Mouse (Mus musculus) embryo, embryonic 10 days (tissue): ENCODE data around the gene Arsb.

Experiments used
- DNase-seq: peaks from one replicate; pipeline ENCODE4 v3.0.0-alpha.2; 2015; ENCODE audit warnings: low spot score

Arsb gene

DNA sequence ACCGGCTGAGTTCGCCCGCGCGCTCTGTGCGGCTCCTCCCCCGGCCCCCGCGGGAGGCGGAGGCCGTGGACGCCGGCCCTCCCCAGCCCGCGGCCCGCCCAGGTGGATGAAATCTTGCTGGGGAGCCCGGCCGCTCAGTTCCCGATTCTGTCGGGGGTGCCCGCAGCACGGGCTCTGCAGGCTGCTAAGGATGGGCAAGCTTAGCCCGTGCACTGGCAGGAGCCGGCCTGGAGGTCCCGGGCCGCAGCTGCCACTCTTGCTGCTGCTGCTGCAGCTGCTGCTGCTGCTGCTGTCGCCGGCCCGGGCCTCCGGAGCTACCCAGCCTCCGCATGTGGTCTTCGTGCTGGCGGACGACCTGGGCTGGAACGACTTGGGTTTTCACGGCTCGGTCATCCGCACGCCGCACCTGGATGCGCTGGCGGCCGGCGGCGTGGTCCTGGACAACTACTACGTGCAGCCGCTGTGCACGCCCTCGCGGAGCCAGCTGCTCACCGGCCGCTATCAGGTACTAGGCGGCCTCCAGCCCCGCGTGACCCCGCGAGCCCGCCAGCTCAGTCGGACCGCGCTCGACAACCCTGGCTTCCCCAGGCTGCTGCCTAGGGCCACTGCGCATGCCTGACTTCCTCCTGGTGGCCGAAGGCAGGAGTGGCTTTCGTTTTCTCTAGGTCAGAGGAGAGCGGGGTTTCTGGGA lies at the start of gene Arsb:
Gene Arsb, plus strand, starts transcription at position 43 of the 691 bp plus-strand sequence.
- peak; percentile 92 for DNase-seq

DNA sequence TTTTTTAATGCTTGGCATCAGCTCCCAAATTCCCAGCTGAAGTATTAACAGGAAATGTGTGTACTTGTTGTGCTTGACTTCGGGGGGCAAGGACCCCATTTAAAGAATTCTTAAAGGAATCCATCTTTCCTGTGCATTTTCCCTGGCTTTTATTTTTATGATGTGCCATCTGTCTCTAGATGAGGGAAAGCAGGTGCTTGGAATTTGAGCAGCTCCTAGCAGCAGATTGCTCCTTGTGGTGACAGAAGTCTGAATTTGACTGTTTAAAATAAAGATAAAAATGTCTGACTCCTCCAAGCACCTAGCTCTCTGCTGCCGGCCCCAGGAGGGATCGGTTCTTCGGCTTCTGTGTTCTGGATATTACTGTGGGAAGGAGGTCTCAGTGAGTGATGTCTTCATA lies 49.5 kb upstream of the Arsb start:
- DNase-seq: no peak

DNA sequence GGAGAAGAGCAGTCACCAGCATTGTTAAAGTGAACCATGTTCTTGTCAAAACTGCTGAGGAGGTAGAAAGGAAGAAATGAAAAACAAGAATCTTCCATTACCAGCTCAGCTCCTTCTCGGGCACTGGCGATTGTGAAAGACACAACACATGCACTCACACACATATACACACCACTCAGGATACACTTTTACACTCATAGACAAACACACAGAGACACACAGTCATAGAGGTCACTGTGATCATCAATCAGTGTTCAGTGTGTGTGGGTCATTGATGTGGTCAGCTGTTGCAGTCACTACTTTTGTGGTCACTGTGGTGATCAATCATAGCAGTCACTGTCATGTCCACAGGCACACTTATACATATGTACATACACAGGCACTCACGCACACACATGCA lies 48.0 kb upstream of the Arsb start:
- DNase-seq: no peak

DNA sequence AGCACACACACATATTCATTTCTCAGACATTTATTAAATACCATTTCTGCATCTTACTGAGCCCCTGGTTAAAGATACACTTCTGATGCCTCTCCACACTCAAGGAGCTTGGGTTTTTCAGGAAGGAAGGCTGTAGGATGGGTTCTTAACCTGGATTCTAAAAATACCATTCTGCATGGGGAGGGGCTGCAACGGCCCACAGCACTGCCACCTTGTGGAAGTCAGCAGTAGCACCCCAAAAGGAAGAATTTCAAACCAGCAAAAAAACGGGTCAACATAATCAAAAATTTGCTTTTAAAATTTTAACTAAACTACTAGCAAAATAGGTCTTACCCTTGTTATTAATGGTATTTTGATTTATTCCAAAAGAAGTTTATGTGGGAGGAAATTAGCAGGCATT lies 47.2 kb upstream of the Arsb start:
- no peak for DNase-seq

DNA sequence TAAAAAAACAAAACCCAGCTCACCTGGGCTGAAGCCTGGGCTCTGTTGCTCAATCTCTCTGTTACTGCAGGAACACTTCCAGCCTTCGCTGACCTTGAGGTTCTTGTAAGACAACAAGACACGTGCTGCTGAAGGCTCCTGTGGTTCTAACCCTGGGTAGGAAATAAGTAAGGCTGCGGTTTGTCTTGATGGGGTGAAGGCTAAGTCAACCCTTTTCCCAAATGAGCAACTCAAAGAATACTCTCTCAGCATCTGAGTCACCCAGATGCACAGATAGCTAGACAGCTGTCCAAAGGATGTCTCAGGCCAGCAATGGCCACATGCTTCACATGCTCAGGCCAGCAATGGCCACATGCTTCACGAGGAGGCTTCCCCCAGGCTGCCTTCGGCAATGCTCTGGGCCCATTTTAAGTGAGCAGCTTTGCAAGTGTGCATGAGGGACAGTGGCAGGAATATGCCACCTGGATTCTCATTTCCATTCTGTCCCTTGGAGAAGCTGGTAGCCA lies 36.2 kb upstream of the Arsb start:
- DNase-seq: no peak

DNA sequence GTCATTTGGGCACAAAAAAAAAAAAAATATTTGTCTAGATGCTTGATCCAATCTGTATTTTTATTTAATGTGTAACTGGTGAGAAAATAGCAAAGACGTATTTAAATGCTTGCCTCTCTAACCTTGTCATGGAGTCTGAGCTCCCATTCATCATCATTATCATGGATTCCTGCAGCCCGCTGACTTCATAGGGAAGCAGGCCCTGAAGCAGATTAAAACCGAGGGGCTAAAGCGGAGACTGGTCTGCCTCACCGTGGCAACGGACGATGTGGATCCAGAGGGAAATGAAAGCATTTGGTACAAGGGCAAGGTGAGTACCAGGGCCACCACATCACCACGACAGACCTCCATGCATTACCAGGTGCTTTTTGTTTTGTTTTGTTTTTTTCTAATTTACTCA lies 27.3 kb upstream of the Arsb start:
- DNase-seq: peak; percentile 29

DNA sequence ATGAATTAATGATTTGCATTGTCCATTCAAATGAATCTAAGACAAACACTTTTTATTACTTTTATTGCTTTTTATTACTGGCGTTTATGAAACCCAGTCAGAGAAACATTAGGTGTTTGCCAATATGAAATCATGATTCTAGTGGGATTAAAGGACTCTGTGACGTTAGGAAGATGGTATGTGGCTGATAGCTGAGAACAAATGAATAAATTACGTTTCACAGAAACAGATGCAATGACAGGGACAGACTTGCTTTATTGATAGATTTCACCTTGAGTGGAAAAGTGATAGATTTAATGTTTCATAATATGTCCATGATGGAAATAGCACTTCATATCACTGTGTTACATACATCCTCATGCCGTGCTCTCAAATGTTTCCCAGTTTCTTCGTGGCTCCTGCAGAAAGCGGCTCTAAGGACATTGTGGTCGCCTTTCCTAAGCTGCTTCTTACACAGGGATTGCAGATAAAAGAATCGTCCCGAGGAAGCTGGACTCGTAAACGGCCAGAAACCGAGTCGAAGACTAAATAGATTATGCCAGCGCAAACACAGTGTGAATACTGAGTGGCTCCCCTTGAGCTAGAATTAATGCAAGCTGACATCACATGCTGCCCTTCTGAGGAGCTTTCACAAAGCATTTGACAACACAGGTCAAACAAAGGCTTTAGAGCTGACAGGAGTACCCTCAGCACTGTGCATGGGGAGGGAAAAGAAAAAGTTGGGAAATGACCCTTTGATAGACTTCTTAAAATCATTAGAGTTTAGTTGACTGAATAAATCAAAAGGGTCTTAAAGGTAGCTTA lies 18.6 kb upstream of the Arsb start:
- peak; percentile 52 for DNase-seq

DNA sequence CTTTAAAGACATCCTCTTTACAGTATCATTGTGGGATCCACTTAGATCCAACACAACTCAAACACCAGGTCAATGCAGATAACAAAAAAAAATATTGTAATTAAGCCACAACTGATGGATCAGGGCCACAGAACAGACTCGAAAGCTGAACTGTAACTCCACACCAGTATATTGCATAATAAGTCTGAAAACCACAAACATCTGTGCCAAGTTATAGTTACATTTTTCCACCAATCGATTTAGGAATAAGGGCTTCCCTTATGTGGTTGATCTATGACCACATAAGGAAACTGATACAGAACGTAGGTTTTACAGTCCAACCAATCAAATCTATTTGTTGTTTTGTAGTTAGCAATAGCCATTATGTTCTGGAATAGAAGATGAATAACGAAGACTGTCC lies 16.3 kb upstream of the Arsb start:
- no peak for DNase-seq

DNA sequence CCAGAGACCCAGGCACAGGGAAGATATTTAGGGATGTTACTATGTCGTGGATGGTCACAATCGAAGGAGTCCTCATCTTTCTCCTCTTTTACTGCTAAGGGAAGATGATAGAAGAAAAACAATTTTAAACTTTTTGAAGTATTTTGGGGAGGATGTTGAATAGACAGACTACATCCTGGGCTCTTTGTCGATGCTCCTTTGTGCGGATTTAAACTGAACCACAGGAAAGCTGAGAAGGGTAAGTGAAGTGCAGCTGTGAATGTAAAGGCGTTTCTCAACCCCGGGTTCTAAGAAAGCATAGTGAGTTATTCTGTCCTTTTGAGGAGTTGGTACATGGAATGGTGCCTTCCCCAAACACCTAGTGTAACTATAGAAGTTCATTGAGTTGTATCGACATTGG lies 14.8 kb upstream of the Arsb start:
- DNase-seq: no peak

DNA sequence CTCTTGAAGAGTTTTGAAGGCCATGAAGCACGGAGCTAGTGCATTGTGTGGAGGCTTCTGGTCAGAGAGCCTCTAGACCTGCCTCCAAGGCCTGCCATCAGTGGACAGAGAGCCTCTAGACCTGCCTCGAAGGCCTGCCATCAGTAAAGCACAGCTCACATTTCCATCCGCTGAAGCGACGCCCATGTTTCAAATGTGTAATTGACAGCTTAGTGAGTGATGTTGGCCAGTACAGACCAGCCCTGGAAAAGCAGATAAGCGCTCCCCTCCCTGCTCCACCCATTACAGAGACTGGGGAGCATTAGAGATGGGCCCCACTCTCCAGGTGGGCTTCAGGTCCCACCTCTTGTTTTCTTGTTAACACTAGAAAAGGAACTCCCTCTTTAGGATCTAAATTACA lies 13.9 kb upstream of the Arsb start:
- DNase-seq: no peak

DNA sequence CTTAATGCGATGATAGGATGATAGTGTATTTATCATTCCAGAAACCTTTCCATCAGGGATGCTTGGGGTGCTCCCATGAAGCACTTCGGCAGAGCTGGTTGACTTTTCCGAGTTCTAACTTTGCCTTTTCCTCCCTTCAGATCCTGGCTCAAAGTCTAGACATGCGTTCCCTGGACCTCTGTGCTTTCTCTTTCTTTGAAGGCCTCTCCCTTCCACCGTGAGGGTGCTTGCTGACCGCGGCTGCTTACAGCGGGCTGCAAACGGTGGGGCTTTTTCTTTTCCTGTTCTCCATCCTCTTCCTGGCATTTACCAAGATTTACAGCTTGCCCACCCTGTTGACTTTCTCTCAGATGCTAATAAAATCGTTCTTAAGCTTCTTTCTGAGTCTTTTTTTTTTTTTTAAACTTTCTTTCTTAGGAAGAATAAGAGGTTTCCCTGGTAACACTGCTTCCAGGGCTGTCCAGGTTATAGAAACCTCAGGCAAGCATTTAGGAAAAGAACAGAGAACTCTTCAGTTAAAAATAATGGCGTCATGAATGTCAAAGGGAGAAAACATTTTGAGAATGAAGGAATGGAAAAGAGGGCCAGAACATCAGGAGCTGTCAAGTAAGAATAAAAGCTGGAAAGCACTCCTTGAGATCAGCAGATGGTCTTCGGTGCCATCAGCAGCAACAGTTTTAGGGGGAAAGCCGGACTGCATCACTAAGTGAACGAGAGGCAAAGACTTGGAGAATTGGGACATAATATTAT lies 13.1 kb upstream of the Arsb start:
- DNase-seq: no peak

DNA sequence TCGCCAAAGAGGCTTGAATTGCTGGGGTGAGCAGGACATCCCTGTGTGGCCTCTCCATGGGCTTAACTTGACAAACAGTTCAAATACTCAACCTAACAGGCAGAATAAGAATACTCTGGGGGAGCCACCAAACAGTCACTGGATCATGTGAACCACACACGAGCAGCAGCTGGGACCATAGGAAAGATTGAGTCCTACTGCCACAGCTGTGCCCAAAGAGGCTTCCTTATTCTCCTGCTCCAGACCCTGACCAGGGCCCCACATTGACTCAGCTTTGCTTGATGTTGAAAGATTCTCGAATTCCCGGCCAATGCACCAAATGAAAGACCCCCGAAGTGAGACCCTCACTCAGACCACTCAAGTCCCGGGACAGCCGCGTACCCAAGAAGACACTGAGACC lies 9.6 kb upstream of the Arsb start:
- DNase-seq: no peak

DNA sequence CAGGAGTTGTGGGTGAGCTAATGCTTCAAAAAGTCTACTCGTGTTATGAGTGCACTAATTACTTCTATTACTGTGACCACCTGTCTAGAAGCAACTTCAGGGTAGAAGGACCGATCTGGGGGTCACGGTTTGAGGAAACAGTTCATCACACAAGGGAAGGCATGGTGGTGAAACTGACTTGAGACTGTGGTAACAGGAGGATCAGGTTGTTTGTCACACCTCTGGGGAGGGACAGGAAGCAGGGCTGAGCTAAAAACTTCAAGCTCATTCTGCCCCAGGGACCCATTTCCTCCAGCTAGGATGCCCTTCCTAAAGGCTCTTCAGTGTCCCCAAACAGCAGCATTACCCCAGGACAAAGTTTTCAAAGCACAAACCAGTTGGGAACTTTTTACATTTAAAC lies 8.6 kb upstream of the Arsb start:
- no peak for DNase-seq

DNA sequence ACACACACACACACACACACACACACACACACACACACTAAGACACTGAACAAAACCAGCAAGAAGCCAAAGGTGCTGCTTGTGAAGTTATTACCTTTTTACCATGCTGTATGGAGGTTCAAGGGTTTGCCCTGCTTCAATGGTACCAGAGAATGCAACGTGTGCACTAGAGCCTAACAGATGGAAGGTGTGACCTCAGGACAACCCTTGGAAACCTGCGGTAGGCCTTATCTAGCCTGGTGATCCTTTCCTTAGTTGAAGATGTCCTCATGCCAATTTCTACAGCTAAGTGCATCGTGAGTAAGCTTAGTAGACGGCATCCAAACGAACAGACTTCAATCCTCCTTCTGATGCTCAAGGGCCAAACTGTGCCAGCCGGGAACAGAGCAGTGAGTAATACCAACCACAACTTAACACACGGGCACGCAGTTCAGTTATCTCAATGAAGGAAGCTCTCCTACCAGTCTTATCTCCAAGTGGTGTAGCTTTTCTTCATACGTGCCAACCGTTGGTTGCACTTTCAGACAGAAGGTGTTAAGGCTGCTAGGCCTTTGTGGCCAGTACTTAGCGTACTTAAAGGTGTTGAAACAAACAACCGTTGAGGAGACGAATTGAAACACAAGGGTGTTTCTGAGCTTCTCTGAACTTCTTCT lies 7.0 kb upstream of the Arsb start:
- DNase-seq: no peak

DNA sequence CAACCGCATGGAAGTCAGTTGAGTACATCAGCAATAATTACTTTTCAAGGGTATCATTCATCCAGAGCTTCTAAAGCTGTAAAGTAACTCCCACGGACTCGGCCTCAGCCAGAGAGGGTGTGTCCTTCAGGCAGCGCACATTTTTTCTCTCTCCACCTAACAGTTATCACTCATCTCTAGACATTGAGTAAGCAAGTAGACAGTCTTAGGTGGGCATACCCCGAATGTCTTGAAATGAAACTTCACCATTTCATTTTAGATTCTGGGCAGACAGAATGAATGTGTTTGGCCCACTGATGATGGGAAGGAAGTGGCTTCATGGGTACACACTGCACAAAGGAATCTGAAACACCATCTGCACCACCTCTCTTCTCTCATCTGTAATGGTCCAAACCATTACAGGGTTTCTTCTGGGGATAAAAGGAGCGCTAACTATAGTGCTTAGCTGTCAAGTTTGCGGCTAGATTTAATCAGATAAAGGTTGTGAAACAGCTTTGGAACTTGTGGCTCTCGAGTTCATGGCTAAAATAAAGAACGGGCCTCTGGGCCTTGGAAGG lies 321 bp upstream of the Arsb start:
- no peak for DNase-seq

DNA sequence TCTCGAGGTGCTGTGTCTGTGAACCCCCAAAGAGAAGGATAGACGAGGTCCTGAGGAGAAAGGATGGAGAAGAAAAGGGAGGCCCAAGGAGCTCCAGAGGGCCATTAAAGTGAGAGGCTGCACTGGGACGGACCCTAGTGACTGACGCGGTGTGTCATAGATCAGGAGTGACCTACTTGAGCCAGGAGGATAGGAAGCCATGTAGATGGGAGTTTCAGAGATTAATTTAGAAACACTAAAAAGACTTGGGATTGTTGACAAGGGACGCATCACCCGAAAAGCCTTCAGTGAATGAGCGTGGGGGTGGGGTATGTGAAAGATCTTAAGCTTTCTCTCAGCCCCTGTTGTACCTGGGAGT lies 828 bp downstream of the Arsb start:
- no peak for DNase-seq

DNA sequence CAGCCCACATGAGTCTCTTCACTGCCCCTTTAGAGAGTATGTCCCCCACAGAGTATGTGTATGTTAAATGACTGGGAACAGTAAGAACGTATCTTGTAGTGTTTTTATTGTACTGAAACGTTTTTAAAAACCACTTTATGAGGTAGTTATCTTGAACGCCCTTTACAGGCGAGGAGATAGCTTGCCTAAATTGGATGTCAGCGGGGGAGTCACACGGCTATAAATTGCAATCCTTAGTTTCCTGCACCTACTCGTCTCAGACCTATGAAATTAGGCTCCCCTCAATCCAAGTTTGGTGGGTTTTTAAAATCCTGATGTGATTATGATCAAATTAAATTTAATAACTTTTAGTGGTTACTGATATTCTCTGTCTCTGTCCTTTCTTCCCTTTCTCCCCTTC lies 1.4 kb downstream of the Arsb start:
- DNase-seq: no peak

DNA sequence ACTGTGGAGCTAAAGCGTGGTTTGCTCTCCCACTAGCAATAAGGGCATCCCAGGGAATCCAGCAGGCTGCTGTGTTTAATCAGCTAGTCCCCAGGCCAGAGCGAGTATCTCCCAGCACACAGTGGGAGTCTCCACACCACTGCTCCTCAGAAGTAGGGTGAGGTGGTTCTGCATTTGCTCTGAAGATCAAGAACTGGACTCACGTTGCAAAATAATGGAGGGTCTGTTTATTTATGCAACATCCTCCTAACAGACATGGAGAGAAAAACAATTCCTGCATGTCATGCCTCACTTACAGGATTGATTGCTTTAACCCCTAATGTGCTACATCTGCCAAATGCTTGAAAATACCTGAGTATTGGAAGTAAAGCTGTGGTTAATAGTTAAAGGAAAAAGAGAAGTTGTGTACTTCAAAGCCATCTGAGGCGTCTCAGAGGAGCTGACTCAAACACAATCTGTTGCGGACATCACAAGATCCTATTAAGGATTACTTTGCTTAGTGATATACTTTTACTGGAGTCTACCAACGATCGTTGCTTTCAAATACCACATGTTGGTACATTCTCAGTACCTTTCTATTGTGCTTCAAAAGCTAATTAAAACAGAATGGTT lies 2.4 kb downstream of the Arsb start:
- DNase-seq: no peak

DNA sequence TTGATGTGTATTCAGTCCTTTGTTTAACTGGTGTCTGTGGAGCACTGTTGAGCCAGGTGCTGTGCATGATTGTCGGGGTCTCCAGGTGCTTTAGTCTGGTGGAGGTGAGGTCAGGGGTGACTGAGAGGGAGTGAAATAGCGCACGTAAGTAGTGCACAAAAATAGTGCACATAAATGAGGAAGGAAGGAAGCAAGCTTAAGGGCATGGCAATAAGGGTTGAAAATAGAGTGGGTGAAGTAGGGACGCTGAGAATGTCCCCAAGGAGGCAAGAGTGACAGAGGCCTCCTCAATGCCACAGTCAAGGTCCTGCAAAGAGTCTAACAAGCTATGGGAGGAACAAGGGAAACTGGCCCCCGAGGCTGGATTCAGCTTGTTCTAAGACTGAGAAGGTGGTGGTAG lies 11.4 kb downstream of the Arsb start:
- DNase-seq: no peak

DNA sequence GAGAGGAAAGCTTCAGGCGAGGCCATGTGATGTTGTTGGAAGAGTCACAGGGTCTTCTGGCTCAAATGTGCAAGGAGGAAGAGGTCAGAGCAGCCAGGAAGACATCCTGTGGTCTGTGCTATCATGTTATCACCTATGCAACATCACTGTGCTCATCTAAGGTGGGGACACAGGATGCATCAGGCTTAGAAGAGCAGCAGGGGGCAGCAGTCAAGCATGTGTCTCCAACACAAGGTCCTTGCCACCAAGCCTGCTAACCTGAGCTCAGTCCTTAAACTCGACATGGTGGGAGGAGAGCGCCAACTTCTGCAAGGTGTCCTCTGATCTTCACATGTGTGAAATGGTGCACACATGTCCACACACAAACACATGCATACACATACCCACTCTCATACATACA lies 13.9 kb downstream of the Arsb start:
- DNase-seq: peak; percentile 44

DNA sequence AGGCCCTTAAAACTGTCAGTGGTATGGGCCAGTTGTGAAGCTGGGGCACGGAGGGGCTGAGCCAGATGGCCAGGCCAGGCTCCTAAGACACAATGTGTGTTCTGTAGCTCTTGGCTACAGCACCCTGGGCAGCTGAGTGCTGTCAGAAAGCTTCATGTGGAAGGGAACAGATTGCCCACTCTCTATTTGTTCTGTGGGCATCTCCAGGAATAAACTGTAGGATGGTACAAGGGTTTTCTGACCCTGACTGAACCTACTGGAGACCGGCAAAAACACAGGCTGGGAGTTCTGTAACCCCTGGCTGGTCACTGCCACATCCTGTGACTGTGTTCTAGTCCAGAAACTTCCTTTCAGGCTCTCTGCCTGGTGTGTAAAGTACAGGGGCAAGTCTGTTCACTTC lies 14.6 kb downstream of the Arsb start:
- DNase-seq: no peak

DNA sequence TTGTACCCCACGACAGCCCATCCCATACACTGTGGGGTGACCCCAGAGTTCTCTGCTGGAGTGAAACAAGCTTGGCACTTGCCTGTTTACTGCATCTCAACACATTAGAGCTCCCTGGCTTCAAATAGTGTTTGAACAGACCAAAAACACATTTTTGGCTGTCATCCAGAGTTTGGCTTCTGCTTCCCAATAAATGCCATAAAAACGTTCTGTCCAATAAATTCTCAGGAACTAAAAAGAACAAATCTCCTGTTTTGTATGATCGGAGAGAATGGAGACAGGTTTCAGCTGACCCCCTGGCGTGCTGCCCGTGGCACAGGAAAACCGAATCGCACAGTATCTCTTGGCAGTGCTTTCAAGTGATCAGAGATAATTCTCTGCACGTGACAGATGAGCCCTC lies 16.2 kb downstream of the Arsb start:
- DNase-seq: no peak
